Mouse (Mus musculus) layer of hippocampus, adult 11-12 months (tissue): Measurements from ENCODE around the gene BC107364.
"Not testable (repeated sequence)": the region's sequence is repeated elsewhere in the genome, so short reads cannot be mapped to it uniquely, and the experiment has no call there.

Experiments
- DNase-seq: peaks from one replicate; pipeline ENCODE4 v3.0.0; 2022; ENCODE audit warnings: low spot score

Gene BC107364

DNA sequence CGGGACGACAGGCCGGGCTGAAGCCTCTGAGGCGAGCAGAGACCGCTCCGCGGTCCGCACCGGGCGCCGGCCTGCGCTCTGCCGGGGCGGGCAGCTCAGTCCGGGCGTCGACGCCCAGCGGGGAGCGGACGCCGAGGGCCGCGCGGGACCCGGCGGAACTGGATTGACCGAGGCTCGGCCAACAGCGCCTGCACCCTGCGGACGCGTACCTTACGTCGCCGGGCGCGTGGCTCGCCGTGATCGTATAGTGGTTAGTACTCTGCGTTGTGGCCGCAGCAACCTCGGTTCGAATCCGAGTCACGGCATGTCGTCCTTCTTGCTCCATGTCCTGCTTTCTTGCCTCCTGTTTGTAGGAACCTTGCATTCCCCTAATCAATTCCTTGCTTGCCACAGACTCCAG is at the start of gene BC107364:
BC107364 (minus strand) TSS at position 45 of the 400 bp plus-strand sequence.
- not testable (repeated sequence) for DNase-seq

DNA sequence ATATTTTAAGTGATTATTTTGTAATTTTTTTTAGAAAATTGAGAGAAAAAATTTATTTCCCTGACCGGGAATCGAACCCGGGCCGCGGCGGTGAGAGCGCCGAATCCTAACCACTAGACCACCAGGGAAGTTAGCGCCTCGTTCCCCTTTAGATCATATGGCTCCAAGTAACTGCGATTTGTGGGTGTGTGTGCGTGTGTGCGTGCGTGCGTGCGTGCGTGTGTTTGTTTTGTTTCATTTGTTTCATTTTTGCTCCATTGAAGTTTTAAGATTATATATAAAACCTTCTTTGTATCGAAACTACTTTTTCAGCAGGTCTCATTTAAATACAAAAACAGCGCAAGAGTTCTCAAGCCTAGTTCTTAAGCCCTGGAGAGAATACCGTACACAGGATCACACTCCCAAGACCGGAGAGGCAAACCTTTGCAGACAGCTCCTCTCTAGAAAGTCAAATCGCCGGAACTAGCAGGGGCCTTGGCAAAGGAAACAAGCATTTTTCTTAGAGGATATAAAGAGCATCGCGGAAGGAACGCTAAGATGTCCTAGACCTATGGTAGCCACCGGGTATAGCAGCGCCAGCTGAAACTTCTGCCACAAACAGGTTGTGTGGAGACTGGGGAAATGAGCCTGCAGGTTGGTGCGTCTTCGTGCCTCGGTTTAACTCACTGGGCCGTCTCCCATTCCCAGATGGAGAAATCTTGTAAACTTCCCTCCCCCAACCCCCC is 49.4 kb upstream of the BC107364 start:
- DNase-seq = peak; percentile 92

DNA sequence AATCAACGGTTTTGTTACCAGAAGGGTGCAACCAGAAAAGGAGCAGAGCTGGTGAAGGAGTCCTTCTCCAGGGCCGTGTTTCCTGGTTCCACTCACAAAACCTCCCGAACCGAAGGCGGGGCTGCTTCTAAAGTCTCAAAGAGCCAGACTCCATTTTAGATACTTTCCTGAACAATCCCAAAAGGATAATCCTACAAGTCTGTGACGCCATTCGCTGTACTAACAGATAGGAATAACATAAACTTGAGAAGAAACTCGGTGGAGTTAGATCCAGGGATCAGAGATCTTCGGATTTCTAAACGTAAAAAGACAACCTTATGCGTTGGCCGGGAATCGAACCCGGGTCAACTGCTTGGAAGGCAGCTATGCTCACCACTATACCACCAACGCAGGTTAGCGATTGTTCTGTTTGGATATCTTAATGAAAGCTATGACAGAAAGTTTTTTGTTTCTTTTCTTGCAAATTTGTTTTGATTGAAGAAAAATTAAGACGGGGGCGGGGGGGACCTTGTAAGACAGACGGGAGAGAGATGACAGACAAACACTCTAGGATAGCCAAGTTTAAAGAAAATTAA is 48.7 kb upstream of the BC107364 start:
- peak; percentile 92 for DNase-seq

DNA sequence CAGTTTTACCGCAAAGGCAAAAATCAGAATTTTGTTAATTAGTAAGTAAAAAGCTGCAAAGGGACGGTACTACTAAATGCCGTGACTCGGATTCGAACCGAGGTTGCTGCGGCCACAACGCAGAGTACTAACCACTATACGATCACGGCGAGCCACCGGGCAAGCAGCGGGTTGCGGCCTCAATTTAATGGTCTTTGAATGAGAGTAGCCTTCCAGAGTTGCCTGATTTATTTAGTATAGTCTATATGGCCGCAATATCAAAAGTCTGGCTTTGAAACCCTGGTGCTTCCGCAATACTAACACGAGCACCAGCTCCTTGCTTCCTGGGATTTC is 48.1 kb upstream of the BC107364 start:
- peak; percentile 97 for DNase-seq

DNA sequence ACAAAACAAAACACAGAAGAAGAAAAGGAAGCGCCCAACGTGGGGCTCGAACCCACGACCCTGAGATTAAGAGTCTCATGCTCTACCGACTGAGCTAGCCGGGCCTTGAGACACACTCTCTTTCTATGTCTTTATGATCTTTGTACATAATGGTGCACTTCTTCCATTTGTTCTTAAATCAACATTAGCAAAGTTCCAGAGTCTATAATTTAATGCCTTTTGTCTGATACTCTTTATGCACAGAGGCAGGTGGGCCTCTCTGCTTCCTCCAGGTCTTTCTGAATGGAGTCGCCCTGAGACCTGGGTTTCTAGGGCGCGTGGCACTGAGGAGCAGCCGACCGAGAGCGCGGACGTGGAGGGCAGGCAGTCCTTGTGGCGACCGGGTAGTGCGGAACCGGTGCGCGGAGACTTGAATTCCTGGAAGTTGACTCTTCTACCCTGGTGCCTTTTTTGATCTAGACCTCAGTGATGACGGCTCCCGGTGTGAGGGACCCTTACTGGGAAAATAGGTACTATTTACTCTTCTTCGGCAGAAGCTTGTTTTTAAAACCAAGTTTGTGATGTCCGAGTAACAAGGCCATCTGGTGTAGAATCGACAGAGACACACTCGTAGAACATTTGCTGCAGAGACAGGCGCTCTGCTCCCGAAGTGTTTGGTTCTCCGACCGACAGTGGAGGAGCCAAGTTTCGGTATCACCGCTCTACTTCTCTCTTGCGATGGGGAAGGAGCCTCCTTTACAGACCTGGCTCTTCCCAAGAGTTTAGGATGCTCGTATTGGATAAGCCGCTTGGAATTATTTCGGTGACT is 47.6 kb upstream of the BC107364 start:
- DNase-seq = peak; percentile 86

DNA sequence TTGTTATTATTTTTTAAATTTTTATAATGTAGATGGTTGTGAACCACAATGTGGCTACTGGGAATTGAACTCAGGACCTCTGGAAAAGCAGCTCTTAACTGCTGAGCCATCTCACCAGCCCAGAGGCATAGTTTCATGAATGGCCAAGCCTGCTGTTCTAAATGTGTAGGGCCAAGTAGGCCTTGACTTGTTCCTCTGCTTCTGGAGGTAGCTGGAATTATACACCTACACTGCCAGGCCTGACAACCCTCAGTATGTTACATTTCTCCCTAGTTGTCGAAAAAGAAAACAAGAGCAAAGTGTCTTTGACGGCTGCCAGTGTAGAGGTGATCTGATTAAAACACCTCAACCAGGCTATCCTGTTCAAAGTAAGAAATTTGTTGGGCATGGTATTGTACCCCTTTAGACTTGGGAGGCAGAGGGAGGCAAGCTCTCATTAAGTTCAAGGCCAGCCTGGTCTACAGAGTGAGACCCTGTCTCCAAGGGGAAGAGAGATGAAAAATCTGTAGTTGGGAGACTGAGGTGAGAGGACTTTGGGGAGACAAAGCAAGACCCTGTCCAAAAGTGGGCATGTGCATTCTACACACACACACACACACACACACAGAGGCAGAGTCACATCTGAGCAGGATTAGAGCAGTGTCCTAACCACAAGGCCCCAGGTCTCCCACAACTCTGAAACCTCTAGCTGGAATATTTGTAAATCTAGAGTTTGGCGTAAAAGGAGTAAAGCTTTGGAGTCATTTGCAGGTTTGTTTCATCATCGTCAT is 46.6 kb upstream of the BC107364 start:
- no peak for DNase-seq

DNA sequence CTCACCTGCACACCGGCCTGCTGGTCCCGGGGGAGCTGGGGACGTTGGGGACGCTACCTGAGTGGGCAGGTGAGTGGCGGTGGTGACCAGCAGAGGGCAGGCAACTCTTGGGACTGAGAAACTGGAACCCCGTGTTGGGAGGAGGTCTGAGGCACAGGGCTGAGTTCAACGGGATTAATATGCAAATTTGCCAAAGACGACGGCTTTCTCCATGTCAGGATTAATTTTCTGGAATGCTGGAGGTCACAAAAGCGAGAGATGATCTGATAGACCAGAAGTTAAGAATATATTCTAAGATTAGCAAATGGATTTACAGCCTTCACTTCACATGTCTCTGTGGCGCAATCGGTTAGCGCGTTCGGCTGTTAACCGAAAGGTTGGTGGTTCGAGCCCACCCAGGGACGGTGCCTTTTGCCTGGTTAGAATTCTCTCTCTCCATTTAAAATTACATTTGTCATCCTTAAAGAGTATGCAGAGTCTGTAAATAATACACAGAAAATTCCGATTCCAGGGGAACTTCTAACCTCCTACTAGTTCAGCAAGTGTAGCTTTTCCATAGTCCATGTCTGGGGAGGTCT is 45.4 kb upstream of the BC107364 start:
- peak; percentile 84 for DNase-seq

DNA sequence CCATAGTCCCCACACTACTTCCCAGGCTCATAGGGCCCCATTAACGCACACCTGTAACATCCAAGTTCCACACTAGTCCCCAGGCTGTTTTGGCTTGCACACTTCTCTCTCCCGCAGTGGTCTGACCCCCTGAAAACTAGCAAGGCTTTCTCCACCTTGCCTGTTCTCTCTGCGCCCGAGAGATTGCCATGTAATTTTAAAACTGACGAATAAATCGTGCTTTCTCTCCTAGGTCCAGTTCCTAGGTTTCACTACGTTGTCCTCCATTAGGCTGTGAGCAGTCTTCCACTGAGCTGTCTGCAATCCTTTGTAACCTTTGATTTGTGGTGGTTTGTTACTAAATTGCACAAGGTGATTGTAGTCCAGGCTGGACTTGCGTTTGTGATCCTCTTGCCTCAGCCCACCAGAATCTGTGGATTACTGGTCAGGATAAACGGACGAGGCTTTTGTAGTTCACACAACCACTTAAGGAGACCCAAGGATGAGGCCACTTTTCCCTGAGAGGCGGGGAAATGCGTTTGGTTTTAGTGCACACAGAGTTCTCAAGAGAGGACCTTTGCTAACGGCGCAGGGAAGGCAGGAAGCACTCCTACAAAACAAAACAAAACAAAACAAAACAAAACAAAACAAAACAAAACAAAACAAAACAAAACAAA is 44.6 kb upstream of the BC107364 start:
- DNase-seq = not testable (repeated sequence)

DNA sequence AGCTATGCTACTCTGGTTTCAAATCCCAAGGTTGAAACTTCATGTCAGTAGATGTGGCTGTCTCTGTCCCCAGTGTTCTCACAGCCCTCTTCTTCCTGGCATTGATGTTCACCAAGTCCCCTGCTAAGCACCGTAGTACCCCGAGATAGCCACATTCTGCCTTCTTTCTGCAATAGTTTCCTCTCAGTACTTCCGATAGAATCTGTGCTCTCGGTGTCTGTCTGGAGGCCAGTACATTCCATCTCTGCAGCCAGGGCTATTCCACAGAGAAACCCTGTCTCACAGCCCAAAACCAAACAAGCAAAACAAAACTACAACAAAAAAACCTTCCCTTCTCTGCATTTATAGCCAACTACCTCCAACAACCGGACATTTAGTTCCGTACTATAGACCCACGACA is 44.1 kb upstream of the BC107364 start:
- no peak for DNase-seq

DNA sequence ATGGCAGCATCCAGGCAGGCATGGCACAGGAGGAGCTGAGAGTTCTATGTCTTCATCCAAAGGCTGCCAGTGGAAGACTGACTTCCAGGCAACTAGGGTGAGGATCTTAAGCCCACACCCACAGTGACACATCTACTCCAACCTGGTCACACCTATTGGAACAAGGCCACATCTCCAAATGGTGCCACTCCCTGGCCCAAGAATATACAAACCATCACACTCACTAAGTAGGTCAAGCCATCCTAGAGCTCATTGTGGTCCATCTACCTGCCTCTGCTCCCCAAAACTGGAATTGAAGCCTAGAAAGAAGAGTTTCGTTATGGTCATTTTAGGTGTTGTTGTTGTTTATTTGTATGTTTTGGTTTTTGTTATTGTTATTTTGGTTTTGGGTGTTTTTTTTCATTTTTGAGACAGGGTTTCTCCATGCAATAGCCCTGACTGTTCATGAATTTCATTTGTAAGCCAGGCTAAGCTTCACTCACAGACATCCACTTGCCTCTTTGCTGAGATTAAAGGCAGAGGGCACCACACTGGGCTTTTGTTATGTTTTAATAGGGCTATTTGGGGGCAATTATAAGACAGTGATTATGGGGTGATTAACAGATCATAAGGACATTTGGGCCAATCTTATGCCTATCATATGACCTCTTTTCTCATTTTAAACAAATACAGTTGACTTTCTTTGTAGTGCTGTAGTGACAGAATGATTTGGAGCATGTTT is 43.5 kb upstream of the BC107364 start:
- DNase-seq = no peak

DNA sequence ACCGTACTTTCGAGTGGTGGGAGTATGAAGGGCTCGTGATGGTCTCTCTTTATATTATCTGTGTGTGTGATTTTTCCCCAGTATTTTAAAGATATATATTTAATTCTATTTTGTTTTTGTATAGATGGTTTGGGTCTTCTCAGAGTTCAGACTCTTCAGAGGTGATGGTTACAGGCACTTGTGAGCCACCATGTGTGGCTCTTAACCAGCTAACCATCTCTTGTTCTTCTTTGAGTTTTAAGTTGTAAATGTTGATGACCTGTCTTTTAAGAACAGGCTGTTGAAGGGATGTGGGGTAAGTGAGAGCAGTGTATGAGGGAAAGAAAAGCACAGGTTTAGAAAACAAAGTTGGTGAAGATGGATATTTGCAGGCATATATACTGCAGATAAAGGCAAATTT is 42.8 kb upstream of the BC107364 start:
- no peak for DNase-seq

DNA sequence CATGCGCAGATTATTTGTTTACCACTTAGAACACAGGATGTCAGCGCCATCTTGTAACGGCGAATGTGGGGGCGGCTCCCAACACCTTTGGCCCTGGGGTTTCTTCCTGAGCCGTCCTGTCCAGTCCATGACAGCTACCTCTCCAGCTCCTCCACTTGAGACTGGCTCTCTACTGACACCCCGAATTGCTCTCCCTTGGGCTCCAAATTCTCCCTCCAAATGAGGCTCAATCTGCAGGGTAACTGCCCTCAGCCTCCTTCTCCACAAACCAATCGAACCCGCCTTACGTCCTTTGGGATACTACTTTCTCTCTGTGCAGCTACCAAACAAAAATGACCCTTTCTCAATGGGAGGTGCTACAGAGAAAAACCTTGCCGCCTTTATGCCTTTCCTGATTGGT is 42.4 kb upstream of the BC107364 start:
- not testable (repeated sequence) for DNase-seq

DNA sequence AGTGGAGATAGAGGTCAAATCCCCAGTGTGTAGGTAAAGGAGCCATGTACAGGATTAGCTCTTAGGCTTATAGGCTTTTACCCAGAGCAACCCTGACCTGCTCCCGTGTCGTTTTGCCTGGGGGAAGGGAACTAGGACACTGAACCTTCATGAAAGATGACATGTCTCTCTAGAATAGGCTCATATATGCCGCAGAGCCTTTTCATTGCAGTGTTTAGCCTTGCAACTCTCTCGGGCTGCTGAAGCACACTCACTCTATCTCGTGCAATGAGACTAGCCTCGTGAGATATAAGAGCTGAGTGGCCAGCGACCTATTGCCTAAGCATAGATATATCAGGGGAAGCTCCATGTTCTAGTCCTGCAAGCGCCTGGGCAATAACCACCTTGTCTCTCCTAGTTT is 37.5 kb upstream of the BC107364 start:
- DNase-seq = not testable (repeated sequence)

DNA sequence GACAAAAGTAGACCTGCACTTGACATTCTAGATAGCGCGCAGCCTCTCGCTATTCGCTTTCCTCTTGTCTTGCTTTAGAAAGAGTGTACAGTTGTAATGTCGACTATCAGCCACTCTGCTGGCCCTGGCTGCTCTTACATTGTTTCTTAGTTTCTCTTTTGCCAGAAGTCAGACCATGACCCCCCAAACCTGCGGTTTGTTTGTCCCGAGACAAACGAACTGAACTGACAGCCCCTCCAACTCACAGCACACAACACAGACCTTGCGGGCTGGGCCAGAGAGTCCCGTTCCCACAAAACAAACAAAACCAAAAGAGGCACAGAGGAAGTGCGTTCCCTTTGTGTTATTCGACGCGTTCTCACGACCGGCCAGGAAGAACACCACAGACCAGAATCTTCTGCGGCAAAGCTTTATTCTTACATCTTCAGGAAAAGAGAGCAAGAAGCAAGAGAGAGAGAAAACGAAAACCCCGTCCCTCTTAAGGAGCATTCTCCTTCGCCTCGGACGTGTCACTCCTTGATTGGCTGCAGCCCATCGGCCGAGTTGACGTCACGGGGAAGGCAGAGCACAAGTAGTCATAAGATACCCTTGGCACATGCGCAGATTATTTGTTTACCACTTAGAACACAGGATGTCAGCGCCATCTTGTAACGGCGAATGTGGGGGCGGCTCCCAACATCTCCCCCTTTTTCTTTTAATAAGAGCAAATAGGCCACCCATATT is 37.0 kb upstream of the BC107364 start:
- not testable (repeated sequence) for DNase-seq

DNA sequence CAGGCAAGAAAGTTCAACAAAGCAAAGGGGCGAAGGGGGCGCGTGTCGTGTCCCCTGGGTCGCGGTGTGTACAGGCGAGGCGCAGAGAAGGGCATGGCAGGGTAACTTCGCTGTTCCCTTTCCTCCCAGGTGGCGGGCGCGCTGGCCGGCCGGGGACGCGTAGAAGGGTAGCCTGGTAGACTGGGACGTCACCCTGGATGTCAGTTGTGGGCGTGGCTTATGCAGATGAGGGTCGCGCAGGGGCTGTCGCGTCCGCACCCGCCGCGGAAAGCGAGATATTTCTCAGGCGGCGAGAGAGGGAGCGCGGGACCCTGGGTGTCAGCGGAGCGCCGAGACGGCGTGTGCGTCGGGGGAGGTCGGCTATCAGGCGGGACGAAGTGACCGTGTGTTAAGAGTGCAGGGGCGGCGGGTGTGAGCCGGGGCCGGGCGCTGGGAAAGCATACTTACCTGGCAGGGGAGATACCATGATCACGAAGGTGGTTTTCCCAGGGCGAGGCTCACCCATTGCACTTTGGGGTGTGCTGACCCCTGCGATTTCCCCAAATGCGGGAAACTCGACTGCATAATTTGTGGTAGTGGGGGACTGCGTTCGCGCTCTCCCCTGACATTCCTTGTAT is 36.3 kb upstream of the BC107364 start:
- not testable (repeated sequence) for DNase-seq

DNA sequence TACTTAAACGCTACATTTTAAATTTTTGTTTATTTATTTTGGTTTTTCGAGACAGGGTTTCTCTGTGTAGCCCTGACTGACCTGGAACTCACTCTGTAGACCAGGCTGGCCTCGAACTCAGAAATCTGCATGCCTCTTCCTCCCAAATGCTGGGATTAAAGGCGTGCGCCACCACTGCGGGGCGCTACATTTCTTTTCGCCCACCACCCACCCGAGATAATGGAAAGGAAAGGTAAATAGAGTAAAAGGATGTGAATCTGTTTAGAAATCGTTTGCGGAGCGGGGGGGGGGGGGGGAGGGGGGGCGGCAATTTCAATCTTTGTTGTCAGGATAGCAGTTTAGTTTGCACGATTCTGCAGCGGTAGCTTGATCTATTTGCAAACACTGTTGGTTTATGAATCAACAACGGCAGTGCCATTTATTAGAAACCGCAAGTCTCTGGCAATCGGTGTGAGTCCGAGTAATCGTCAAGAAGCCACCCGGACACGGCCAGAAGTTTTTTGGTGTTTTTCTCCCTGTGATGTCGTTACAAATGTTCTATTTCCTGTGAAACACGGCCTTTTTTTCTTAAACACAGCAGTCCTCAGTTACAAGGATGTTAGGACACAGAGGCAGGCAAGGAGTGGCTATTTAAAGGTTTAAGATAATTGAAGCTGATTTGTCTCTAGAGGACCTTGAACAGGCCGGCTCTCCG is 35.6 kb upstream of the BC107364 start:
- DNase-seq = no peak

DNA sequence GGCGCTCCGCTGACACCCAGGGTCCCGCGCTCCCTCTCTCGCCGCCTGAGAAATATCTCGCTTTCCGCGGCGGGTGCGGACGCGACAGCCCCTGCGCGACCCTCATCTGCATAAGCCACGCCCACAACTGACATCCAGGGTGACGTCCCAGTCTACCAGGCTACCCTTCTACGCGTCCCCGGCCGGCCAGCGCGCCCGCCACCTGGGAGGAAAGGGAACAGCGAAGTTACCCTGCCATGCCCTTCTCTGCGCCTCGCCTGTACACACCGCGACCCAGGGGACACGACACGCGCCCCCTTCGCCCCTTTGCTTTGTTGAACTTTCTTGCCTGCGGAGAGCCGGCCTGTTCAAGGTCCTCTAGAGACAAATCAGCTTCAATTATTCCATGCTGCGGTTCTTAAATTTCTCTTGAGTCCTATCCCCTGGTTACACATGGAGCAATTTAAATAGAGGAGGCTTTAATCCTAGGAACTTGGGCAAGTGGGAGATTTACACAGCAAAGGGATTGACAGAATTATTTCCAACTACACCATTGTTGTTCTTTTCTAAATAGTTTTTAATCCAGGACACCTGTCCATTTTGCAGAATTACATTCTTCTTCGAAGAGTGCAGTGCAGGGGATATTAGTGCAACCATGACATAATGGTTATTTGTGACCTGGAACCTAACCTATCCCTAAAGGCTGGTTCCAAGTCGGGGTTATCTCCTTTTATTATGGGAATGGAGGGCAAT is 34.9 kb upstream of the BC107364 start:
- not testable (repeated sequence) for DNase-seq
